Mouse (Mus musculus) bone marrow, adult 2 months (tissue): Measurements from ENCODE around the gene Crebrf. TPM values are rescaled to one million over a fixed set of nuclear protein-coding genes. Genes with fewer than 3 reads are reported as not detected.

Experiments used
- H3K27ac ChIP-seq: fragments of 200-500 bp; 2 replicates; pipeline ENCODE4 v1.5.1; 2012; ENCODE audit warnings: low read depth, mild to moderate bottlenecking, control low read depth, inconsistent platforms, low read length; ENCODE audit not compliant: control insufficient read depth, poor library complexity, insufficient read depth
- H3K4me1 ChIP-seq: fragments of 200-500 bp; 2 replicates; pipeline ENCODE4 v1.6.1; 2011; ENCODE audit warnings: low read length; ENCODE audit not compliant: control insufficient read depth, insufficient read depth
- H3K4me3 ChIP-seq: fragments of 200-500 bp; replicated peaks from 2 replicates; pipeline ENCODE3; 2011; ENCODE audit warnings: mild to moderate bottlenecking, low read depth, low read length, control low read depth; ENCODE audit not compliant: control insufficient read depth
- CTCF ChIP-seq: fragments of 200-500 bp; IDR thresholded peaks from 2 replicates; pipeline ENCODE4 v1.5.1; 2011; ENCODE audit warnings: low read length, control low read depth; ENCODE audit not compliant: control insufficient read depth, insufficient read depth
- POLR2A ChIP-seq: fragments of 200-500 bp; IDR thresholded peaks from 2 replicates; pipeline ENCODE4 v1.6.1; 2011; ENCODE audit warnings: low read depth, mild to moderate bottlenecking, control low read depth, low read length, borderline replicate concordance; ENCODE audit not compliant: control insufficient read depth
- WGBS: fragments of 180-500 bp; shearing (Covaris S2); methylation state at CpG from one replicate; pipeline ENCODE4 v1.1.7; 2018; 5-methylcytosine and 5-hydroxymethylcytosine counted together
- polyA plus RNA-seq: library from polyadenylated mRNA; stranded (reverse); fragments of >200 nt; gene quantifications from 2 replicates; pipeline ENCODE4 v1.2.4, GENCODE M21; 2011; ENCODE audit warnings: low replicate concordance; ENCODE audit not compliant: missing spikeins, insufficient read depth, insufficient read length

The Crebrf gene
- polyA plus RNA-seq, 1 experiment, result 28.1 TPM

GRCm38 (mm10) chr17:26797379-26798128 lies 82.1 kb downstream of the Crebrf start:
- H3K4me1 ChIP-seq, result peaks cover 2% of the 10 kb centered on the region; the same call in 1 of the 2 replicates
- no peak overlapping the region for H3K27ac ChIP-seq
- H3K4me3 ChIP-seq, result no peak overlapping the region
- TF ChIP-seq POLR2A, result no peak
- no peak for TF ChIP-seq CTCF
- WGBS, result 68% methylated on average over 6 of the region's 6 CpGs

GRCm38 (mm10) chr17:26802886-26803285 lies 87.4 kb downstream of the Crebrf start:
- Histone ChIP-seq H3K4me3 (no peak overlapping the region), H3K4me1 (no peaks in the 10 kb centered on the region; the same call in 1 of the 2 replicates), H3K27ac (no peak overlapping the region)
- TF ChIP-seq CTCF (no peak), POLR2A (no peak)
- 77% methylated on average over 3 of the region's 3 CpGs for WGBS

GRCm38 (mm10) chr17:26812607-26813006 lies 97.2 kb downstream of the Crebrf start:
- TF ChIP-seq CTCF, result no peak
- Histone ChIP-seq H3K27ac (no peak overlapping the region; the same call in 1 of the 2 replicates), H3K4me3 (no peak overlapping the region), H3K4me1 (no peaks in the 10 kb centered on the region)
- 71% methylated on average over 2 of the region's 2 CpGs for WGBS

- H3K4me1 ChIP-seq, result no peaks in the 10 kb centered on the region
- TF ChIP-seq CTCF, result no peak
- no peak for TF ChIP-seq POLR2A
- 77% methylated on average over 9 of the region's 9 CpGs for WGBS
- H3K4me3 ChIP-seq, result no peak overlapping the region
- no peak overlapping the region for H3K27ac ChIP-seq
Observed at GRCm38 (mm10) chr17:26813497-26813896, 98.0 kb downstream of the Crebrf start.

GRCm38 (mm10) chr17:26816810-26817209 lies 101.4 kb downstream of the Crebrf start:
- Histone ChIP-seq H3K4me3 (no peak overlapping the region), H3K27ac (no peak overlapping the region), H3K4me1 (no peaks in the 10 kb centered on the region)
- 44% methylated on average over 6 of the region's 6 CpGs for WGBS
- TF ChIP-seq CTCF (no peak), POLR2A (no peak)

GRCm38 (mm10) chr17:26817776-26818175 lies 102.3 kb downstream of the Crebrf start:
- TF ChIP-seq CTCF (no peak), POLR2A (no peak)
- Histone ChIP-seq H3K27ac (no peak overlapping the region), H3K4me1 (no peaks in the 10 kb centered on the region), H3K4me3 (no peak overlapping the region)

- Histone ChIP-seq H3K4me1 (no peaks in the 10 kb centered on the region), H3K4me3 (no peak overlapping the region), H3K27ac (no peak overlapping the region)
- 72% methylated on average over 16 of the region's 17 CpGs for WGBS
- TF ChIP-seq POLR2A, result no peak
- TF ChIP-seq CTCF, result no peak
Observed at GRCm38 (mm10) chr17:26826131-26826530, 110.7 kb downstream of the Crebrf start.

Other genes with a start within 250 kb of the Crebrf start
- gene Ergic1, start 154.2 kb upstream of the Crebrf start, polyA plus RNA-seq, result 9.8 and 23.4 TPM in 2 replicates
- gene Dusp1, start 153.5 kb upstream of the Crebrf start, polyA plus RNA-seq, result 26.8 and 37.7 TPM in 2 replicates
- 80.6 and 112 TPM in 2 replicates for gene Atp6v0e, start 52.4 kb upstream of the Crebrf start, polyA plus RNA-seq
- 20.7 and 29.5 TPM in 2 replicates for gene Bnip1, start 65.4 kb downstream of the Crebrf start, polyA plus RNA-seq
- not detected in 2 replicates for gene Nkx2-5, start 129.4 kb downstream of the Crebrf start, polyA plus RNA-seq
- gene Kifc5b, start 201.4 kb downstream of the Crebrf start, polyA plus RNA-seq, result 30.8 and 50.8 TPM in 2 replicates
- 43.0 and 63.9 TPM in 2 replicates for gene Phf1, start 217.4 kb downstream of the Crebrf start, polyA plus RNA-seq
- gene Cuta, start 223.9 kb downstream of the Crebrf start, polyA plus RNA-seq, result 77.1 and 99.0 TPM in 2 replicates
- gene Syngap1, start 225.6 kb downstream of the Crebrf start, polyA plus RNA-seq, result 9.5 and 24.1 TPM in 2 replicates